Mouse (Mus musculus): ENCODE measurements around the gene Katnb1.

GRCm38 (mm10) chr8:95137201-95137600 is 56.2 kb downstream of the Katnb1 start:
- TF ChIP-seq EP300 (IDR thresholded peaks at IDR 0.05; ENCODE audit: low read depth) (no peak), CTCF (IDR thresholded peaks at IDR 0.05; ENCODE audit: low read depth) (no peak)

Data from liver, postnatal 0 days (tissue).